Mouse (Mus musculus): ENCODE data around the gene Mrvi1. TPM values are rescaled to one million over a fixed set of nuclear protein-coding genes. Genes with fewer than 3 reads are reported as not detected.

Gene Mrvi1
- 1 to 10 TPM; 6.0 to 6.5 TPM for total RNA-seq (2021)
- long read RNA-seq, experiment 1, result 0 reads
- long read RNA-seq, experiment 2, partial matches to known transcripts, result 1 of 2 reads
- long read RNA-seq, experiment 2, other reads (novel, unspliced or antisense), result 1 of 2 reads

DNA sequence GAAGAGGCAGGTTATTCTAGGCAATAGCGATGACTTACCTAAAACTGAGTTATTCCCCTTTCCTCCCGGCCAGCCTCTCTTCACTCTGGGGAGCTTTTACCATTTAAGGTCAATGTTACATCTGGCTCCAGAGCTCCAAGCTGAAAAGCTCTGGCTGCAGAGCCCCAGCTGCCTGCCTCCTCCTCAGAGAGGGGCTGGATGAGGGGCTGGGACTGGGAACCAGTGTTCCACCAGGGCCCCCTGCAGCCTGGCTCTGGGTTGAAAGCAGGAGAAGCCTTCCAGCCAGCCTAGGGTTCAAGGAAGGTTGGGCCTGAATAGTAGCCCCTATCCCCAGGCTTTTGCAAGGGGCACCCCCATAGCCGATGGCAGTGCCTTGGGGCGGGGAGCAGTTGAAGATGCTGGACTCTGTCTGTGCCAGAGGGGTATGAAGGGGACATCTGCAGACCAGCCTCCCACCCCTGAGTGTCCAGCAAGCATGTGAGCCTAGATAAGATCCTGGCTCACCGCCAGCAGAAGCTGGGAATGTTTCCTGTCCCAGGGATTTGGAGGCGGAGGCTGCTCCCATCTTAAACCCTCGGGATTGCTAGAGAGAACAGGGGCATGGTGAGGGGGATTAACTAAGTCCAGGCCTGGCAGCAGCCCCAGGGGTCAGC lies at the start of gene Mrvi1:
Gene Mrvi1, minus strand, starts transcription at position 409 of the 653 bp plus-strand sequence.
- intact Hi-C loops (cut with DNase I), result loop anchor here (2.0 kb wide), 1 partner anchor 33 kb away; no protein-coding TSS in a partner anchor
- peak in 1 of 2 experiments; percentile 44 for DNase-seq

DNA sequence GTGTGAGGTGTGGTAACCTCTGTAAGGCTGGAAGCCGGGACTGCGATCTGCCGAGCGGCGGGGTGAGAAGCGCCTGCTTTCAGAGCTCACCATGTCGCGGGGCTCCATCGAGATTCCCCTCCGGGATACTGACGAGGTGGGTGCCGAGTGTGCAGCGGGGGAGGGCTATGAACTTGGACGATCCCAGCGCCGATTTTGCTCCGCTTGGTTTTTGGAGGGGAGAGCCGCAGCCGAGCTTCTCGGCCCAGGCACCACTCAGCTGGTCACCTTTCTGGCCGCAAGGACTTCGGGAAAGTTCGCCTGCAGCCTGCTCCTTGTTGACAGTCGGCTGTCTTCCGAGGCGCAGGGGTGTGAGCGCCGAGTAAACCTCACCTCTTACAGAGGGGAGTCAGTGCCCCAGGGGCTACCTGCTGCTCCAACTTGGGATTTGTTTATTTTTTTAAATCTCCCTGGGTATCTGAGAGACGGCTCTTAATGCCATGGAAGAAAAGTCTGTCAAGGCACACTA lies 46.8 kb upstream of the Mrvi1 start:
- intact Hi-C loops (cut with DNase I), result no loop called here

GRCm38 (mm10) chr7:111028281-111029045 lies 46.2 kb upstream of the Mrvi1 start, which contains the start of gene Ctr9:
Gene Ctr9 (plus strand): TSS chr7:111028951.
- peak; percentile 86 to 95 for DNase-seq
- intact Hi-C loops (cut with DNase I), result no loop called here

More for the DNA sequence above, 46.8 kb upstream of the Mrvi1 start:
- DNase-seq, result no peak

DNA sequence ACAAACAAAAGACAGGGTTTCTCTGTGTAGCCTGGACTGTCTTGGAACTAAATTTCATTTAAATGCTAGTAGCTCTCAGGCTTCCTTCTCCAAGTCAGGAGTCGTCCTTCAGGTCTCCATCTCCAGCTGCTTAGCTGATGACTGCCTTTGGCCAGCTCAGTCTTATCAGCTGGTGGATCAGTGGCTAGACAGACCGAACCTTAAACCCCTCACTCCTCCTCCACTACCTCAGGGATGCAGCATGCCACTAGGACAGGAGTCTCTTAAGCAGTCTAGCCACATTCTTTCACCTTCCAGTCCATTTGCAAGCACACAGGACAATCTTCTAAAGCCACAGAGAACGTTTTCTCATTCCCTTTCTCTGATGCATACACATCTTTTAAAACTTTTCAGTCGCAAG lies 42.7 kb upstream of the Mrvi1 start:
- DNase-seq, result no peak
- intact Hi-C loops (cut with DNase I), result no loop called here

- intact Hi-C loops (cut with DNase I), result no loop called here
- no peak for DNase-seq
Measured at GRCm38 (mm10) chr7:111024068-111024594, 41.9 kb upstream of the Mrvi1 start.

DNA sequence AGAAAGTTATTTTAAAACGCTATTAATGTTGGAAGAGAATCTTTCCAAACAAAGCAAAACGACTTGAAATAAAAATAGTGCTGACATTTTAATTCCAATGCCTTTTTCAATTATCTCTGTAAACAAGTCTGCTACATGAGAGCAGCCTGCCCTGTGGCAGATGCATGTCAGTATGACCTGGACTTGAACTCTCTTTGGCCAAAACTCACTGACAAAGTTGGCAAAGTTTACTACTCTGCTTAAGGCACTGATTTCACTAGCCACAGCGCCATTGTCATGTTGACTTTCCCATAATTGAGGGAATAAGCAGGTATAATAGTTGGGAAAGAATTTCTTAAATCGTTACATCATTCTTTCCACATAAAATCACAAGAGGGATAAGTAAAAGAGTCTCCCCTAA lies 38.6 kb upstream of the Mrvi1 start:
- no peak for DNase-seq
- intact Hi-C loops (cut with DNase I), result no loop called here

GRCm38 (mm10) chr7:111016921-111017320 lies 34.7 kb upstream of the Mrvi1 start:
- intact Hi-C loops (cut with DNase I), result loop anchor here (5.0 kb wide), 1 partner anchor 290 kb away; no protein-coding TSS in a partner anchor
- DNase-seq, result no peak

GRCm38 (mm10) chr7:111015731-111016130 lies 33.5 kb upstream of the Mrvi1 start:
- intact Hi-C loops (cut with DNase I), result loop anchor here (1.0 to 5.0 kb wide), 4 partner anchors 33 to 288 kb away; partner anchors contain the start of gene Mrvi1
- no peak for DNase-seq

DNA sequence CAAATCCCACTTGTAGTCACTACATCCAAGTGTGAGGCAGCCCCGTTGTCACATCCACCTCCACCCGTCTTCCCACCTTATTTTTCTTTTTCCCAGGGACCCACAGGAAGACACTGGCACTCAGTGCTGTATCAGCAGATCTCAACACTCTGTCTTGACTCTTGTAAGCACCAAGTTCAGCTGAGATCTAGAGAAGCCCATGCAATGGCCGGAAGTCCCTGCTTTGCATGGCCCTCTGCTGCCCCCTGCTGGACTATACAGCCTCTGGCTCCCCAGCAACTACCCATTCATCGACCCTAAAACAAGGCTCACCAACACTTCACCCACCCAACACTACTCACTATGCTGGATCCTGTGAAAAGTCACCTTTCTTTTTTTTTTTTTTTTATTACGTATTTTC lies 32.6 kb upstream of the Mrvi1 start:
- intact Hi-C loops (cut with DNase I), result loop anchor here (1.0 to 5.0 kb wide), 4 partner anchors 32 to 288 kb away; partner anchors contain the start of gene Mrvi1
- peak; percentile 74 to 88 for DNase-seq

GRCm38 (mm10) chr7:111014039-111014605 lies 31.9 kb upstream of the Mrvi1 start:
- DNase-seq, result no peak
- intact Hi-C loops (cut with DNase I), result loop anchor here (2.0 kb wide), 2 partner anchors 31 to 85 kb away; partner anchors contain the start of gene Mrvi1

- no peak for DNase-seq
- intact Hi-C loops (cut with DNase I), result no loop called here
Measured at GRCm38 (mm10) chr7:111004136-111004840, 22.0 kb upstream of the Mrvi1 start.

DNA sequence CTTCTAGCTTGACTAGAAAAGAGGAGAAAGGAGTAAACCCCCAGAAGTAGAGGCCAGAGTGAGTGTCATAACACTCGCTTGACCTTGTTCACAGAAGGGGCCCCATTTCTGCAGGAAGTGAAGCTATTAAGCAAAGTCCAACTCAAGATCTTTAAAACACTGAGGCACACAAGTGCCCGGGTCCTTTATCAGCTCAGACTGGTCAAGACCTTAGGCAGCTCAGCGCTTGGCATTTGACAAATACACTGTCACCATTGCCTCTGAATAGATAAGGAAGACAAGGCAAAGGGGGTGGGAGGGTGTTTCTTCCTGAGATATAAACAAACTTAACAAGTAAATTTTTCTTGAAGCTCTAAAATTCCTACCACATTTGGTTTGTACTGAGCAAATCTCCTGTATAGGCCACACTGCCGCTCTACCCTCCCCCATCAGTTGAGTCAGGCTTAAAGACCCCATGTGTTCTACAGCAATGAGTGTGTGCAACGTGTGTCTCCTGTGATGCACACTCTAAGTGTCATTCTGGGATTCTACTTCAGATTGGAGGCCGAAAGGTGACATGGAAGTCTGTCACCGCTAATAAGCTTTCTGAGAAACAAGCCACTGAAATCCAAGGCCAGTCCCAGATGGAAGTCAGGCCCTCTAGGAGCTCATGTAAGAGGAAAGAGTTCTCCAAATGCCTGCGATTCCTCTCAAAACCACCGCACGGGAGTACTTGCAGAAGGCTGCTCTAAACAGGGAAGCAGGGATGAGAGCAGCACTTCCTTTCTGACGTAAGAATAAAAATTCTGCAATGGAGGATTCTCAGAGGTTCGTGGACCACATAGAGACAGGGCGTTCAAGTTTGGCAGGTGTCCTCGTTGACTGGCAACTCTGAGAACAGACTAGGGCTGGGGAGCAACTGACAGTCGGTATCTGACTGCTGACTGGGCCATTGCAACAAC lies 16.9 kb upstream of the Mrvi1 start:
- intact Hi-C loops (cut with DNase I), result no loop called here
- no peak for DNase-seq

DNA sequence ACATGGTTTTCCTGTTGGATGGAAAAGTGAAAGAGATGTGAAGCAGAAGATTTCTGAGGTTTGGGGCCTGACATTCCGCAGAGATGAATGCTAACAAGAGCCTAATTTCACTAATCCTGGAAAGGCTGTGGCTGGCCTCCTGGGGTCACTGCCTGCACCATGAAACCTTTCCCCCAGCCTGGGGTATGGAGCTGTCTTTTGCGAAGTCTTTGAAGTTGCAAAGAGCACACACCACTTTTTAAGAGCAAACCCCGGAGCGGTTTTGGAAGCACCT lies 8.9 kb upstream of the Mrvi1 start:
- no peak for DNase-seq
- intact Hi-C loops (cut with DNase I), result no loop called here

DNA sequence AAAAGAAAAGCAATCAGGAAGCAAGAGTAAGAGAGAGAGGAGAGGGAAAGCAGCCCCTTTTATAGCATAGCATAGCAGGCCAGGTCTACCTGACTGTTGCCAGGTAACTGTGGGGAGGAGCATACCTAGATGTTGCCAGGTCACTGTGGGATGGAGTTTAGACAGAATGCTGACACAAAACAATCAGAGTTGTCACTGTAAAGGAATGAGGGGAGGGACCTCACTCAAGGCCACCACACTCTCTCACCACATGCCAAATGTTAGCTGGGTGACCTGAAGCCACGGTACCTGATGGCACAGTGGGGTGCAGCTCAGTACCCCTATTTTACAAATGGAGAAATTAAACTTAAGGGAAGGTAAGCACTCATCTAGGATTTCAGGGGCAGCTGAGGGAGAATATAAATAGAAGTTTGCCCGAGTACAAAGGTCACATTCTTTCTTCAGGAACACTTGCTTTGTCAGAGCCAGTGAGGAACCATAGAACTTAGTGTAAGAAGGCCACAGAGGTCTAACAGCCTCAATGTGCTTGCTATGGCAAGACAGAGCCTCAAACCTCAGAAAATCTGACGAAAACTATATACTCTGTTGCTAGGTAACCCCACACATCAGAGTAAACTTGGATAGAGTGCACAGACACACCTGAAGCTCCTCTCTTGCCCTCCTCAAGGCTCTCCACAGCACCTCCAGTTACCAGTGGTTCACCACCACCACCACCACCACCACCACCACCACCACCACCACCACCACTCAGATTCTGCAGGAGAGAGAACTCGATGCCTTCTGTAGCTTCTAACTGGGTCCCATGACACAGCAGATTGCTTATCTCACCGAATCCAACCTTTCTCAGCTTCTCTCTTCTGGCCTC lies 8.3 kb upstream of the Mrvi1 start:
- intact Hi-C loops (cut with DNase I), result no loop called here
- DNase-seq, result no peak

DNA sequence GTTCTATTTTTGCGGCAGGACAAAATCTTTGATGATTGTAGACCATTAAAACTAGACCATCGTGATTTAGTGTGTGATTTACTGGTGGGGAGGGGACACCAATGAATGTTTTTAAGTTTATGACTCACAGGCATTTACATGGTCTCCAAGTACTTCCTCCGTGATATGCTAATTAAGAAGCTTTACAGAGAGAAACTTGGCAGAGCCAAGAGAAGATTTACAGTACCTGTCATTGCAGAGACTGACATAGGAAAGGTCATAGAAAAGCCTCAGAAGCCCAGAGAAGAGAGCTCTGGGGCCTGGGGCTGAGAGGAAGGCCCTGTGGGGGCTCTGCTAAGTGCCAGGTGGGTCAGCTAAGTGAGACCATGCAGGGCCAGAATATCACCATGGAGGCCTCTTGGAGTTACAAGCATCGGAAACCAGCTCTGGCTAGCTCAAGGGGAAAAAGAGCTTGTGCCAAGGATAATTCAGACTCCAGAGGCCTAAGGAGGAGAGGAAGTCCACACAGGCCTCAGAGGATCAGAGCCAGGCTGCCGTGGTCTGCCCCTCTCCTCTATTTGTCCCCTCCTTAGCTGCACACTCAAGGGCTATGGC lies 7.1 kb upstream of the Mrvi1 start:
- no peak for DNase-seq
- intact Hi-C loops (cut with DNase I), result no loop called here

- intact Hi-C loops (cut with DNase I), result no loop called here
- no peak for DNase-seq
Measured at GRCm38 (mm10) chr7:110988081-110988480, 5.8 kb upstream of the Mrvi1 start.

DNA sequence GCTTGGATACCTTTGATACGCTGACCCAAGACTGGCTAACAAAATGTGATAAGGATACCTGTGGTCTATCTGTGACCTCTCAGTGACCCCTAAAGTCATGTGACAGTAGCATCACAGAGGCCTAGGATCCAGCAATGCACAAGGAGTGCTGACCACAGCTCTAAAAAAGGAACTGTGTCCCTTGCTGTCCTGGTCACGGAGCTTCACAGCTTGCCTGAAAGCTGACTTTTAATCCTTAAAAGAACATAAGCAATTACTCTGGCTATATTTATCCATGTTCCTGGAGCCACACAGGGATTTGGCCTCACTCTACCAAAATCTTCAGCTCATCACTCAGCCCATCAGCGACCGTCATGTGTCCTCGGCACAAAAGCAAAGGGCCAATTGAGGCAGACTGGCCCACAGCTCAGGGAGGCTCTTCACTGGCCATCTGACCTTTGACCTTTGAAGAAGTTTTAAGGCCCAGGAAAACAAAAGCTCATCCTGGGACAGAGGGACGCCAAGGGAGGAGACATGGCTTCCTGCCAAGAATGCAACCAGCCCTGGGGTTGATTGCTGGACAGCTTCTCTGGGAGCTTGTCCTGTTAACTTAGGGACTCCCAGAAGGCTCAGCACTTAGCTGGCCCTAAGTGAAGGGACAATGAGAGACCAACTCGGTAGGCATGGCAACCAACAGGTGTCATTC lies 3.5 kb upstream of the Mrvi1 start:
- no peak for DNase-seq
- intact Hi-C loops (cut with DNase I), result no loop called here
